Mouse (Mus musculus) kidney, embryonic 16.5 days (tissue): ENCODE data around the gene Commd2. TPM values are rescaled to one million over a fixed set of nuclear protein-coding genes. Genes with fewer than 3 reads are reported as not detected.
A peak's percentile ranks its signal among the peaks of the same experiment; 100 is the strongest.

Experiments
- ATAC-seq: fragments of 200-750 bp; cut with Nextera tagmentation; 2 replicates; pipeline ENCODE4 v1.8.0; 2017; ENCODE audit warnings: moderate TSS enrichment; ENCODE audit not compliant: low FRiP score, low TSS enrichment
- H3K27ac ChIP-seq: fragments of 300-500 bp; sonication (generic); 2 replicates; pipeline ENCODE4 v1.5.1; 2014; ENCODE audit warnings: low read length
- H3K27me3 ChIP-seq: fragments of 300-500 bp; sonication (generic); 2 replicates; pipeline ENCODE4 v1.6.1; 2014; ENCODE audit warnings: low read length, control low read depth, mixed read lengths; ENCODE audit not compliant: insufficient read depth
- H3K36me3 ChIP-seq: fragments of 300-500 bp; sonication (generic); 2 replicates; pipeline ENCODE4 v1.6.1; 2014; ENCODE audit warnings: low read length, control low read depth, mixed read lengths; ENCODE audit not compliant: insufficient read depth
- H3K4me1 ChIP-seq: fragments of 300-500 bp; sonication (generic); 2 replicates; pipeline ENCODE4 v1.6.1; 2014; ENCODE audit warnings: low read length, control low read depth, mixed read lengths; ENCODE audit not compliant: insufficient read depth
- H3K4me2 ChIP-seq: fragments of 300-500 bp; sonication (generic); replicated peaks from 2 replicates; pipeline ENCODE4 v1.6.1; 2014; ENCODE audit warnings: low read depth, low read length
- H3K4me3 ChIP-seq: fragments of 300-500 bp; sonication (generic); 2 replicates; pipeline ENCODE4 v1.5.1; 2014; ENCODE audit warnings: mild to moderate bottlenecking, low read length
- H3K9ac ChIP-seq: fragments of 300-500 bp; sonication (generic); replicated peaks from 2 replicates; pipeline ENCODE4 v1.6.1; 2014; ENCODE audit warnings: low read length
- H3K9me3 ChIP-seq: fragments of 300-500 bp; sonication (generic); 2 replicates; pipeline ENCODE4 v1.6.1; 2016; ENCODE audit warnings: low read length, control low read depth
- WGBS: fragments of 180-500 bp; shearing (Covaris S2); extraction: QIAGEN DNeasy Blood & Tissue Kit; methylation state at CpG from one replicate; pipeline ENCODE4 v1.1.7; 2014; 5-methylcytosine and 5-hydroxymethylcytosine counted together
- polyA plus RNA-seq: library from polyadenylated mRNA; unstranded; fragments of >200 nt; fragmentation: Nextera tagmentation; extraction: Ambion mirVana; gene quantifications from 2 replicates; pipeline ENCODE4 v1.2.1, GENCODE M21; 2015

The Commd2 gene
- polyA plus RNA-seq, 1 experiment from 2014 or later, result 64.9 TPM

DNA sequence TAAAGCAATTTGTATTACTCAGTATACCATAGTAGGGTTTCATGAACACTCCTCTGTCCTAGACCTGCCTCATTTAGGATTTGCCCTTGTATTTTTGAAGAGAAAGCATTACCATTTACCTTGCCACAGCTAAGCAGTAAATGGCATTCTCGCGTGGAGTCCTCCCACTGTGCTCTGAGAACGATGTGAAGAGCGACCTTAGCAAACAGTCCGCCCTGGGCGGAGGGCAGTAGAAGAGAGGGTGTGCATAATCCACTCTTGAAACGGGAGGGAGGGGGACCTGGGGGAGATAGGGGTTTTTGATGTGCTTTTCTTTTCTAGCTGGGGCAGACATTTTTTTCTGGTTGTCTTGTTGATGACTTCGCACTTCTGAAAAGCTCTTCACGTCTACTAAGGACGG lies 13.2 kb upstream of the Commd2 start:
- H3K9ac ChIP-seq, result no peak overlapping the region
- H3K27me3 ChIP-seq, result no peaks in the 10 kb centered on the region
- 67% methylated on average over 10 of the region's 10 CpGs for WGBS
- H3K9me3 ChIP-seq, result no peaks in the 10 kb centered on the region
- no peak for ATAC-seq
- H3K4me2 ChIP-seq, result no peak overlapping the region
- H3K36me3 ChIP-seq, result no peaks in the 10 kb centered on the region
- H3K27ac ChIP-seq, result no peak overlapping the region
- 0 out of 2 replicates have a peak, but pooled peaks cover 3% of the 10 kb centered on the region for H3K4me1 ChIP-seq
- H3K4me3 ChIP-seq, result no peak overlapping the region

DNA sequence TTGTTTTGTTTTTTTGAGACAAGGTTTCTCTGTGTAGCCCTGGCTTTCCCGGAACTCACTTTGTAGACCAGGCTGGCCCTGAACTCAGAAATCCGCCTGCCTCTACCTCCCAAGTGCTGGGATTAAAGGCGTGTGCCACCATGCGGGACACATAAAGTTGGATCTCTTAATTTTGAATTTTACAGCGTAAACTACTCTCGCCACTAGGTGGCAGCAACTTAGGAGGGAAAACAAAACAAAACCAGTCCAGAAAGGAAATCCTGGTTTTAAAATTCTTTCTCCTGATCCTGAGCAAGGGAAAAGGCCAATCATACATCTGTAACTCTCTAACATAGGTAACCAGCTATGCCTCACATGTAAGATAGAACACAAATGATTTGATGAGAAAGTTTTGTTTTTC lies 12.2 kb upstream of the Commd2 start:
- 0 out of 2 replicates have a peak, but pooled peaks cover 3% of the 10 kb centered on the region for H3K4me1 ChIP-seq
- WGBS, result 21% methylated on average over 6 of the region's 6 CpGs
- no peak for ATAC-seq
- H3K27me3 ChIP-seq, result no peaks in the 10 kb centered on the region
- no peak overlapping the region for H3K27ac ChIP-seq
- no peaks in the 10 kb centered on the region for H3K9me3 ChIP-seq
- no peaks in the 10 kb centered on the region for H3K36me3 ChIP-seq
- no peak overlapping the region for H3K4me3 ChIP-seq
- no peak overlapping the region for H3K4me2 ChIP-seq
- no peak overlapping the region for H3K9ac ChIP-seq

DNA sequence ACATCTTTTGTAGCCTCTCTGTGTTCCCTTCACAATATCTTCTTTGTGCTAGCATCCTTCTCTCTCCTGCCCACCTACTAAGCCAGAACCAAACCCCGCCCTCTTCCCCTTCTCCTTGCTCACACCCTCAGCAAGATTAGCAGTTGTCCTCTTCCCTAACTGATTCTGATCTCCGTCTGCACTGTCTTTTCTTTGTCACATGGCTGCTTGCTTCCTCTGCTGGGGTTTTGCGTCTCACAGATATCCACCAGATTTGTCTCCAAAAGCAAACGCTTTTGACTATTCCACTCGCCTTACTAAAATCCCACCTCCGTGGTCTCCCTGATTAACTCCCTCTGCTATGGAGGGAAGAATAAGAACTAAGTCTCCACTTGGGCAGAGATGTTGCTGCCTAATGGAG lies 7.1 kb upstream of the Commd2 start:
- Histone ChIP-seq H3K27me3 (no peaks in the 10 kb centered on the region), H3K9ac (no peak overlapping the region), H3K9me3 (no peaks in the 10 kb centered on the region), H3K27ac (no peak overlapping the region), H3K4me3 (no peak overlapping the region), H3K4me2 (no peak overlapping the region), H3K4me1 (no peaks in the 10 kb centered on the region), H3K36me3 (no peaks in the 10 kb centered on the region)
- 76% methylated on average over 6 of the region's 6 CpGs for WGBS
- no peak for ATAC-seq

DNA sequence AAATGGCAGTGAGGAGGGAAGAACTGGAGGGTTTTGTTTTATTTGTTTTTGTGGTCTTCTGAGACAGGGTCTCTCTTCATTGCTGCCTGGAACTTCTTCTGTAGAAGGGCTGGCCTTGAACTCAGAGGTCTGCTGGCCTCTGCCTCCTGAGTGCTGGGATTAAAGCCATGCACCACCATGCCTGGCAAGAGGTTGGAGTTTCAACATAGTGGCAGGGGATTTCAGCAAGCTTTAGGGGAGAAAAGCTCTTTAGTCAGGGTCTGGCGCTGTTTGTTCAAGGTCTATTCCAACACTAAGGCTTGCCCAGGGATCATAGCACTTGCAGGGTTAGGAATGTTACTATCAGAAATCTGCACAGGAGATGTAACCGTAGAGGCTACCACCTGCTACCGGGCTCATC lies 2.1 kb upstream of the Commd2 start:
- H3K4me1 ChIP-seq, result peaks cover 6% of the 10 kb centered on the region; the same call in 1 of the 2 replicates
- ATAC-seq, result no peak
- H3K27ac ChIP-seq, result no peak overlapping the region
- no peaks in the 10 kb centered on the region for H3K9me3 ChIP-seq
- no peak overlapping the region for H3K9ac ChIP-seq
- 85% methylated on average over 3 of the region's 3 CpGs for WGBS
- no peaks in the 10 kb centered on the region for H3K27me3 ChIP-seq
- H3K36me3 ChIP-seq, result 0 out of 2 replicates have a peak, but pooled peaks cover 4% of the 10 kb centered on the region
- no peak overlapping the region for H3K4me3 ChIP-seq
- H3K4me2 ChIP-seq, result no peak overlapping the region

- Histone ChIP-seq H3K4me3 (no peak overlapping the region), H3K36me3 (0 out of 2 replicates have a peak, but pooled peaks cover 4% of the 10 kb centered on the region), H3K9ac (no peak overlapping the region), H3K4me2 (no peak overlapping the region), H3K9me3 (no peaks in the 10 kb centered on the region), H3K4me1 (peaks cover 6% of the 10 kb centered on the region; the same call in 1 of the 2 replicates), H3K27me3 (no peaks in the 10 kb centered on the region), H3K27ac (no peak overlapping the region)
- no peak for ATAC-seq
- WGBS, result 86% methylated on average over 3 of the region's 3 CpGs
Measured at GRCm38 (mm10) chr3:57652485-57652884, 970 bp upstream of the Commd2 start.

GRCm38 (mm10) chr3:57651865-57652259 lies 347 bp upstream of the Commd2 start:
- ATAC-seq, result peak; percentile 17; the same call in 1 of the 2 replicates
- peak overlapping the region; percentile 86 for H3K9ac ChIP-seq
- WGBS, result 66% methylated on average over 3 of the region's 3 CpGs

GRCm38 (mm10) chr3:57643191-57643590 lies 8.3 kb downstream of the Commd2 start:
- Histone ChIP-seq H3K4me3 (no peak overlapping the region), H3K9me3 (no peaks in the 10 kb centered on the region), H3K36me3 (peaks cover 20% of the 10 kb centered on the region; the same call in 1 of the 2 replicates), H3K4me1 (no peaks in the 10 kb centered on the region), H3K27me3 (no peaks in the 10 kb centered on the region), H3K27ac (no peak overlapping the region), H3K9ac (no peak overlapping the region), H3K4me2 (no peak overlapping the region)
- no peak for ATAC-seq
- WGBS, result 94% methylated on average over 6 of the region's 6 CpGs

More at GRCm38 (mm10) chr3:57651865-57652259, 347 bp upstream of the Commd2 start:
- H3K4me1 ChIP-seq, result peaks cover 6% of the 10 kb centered on the region; the same call in 1 of the 2 replicates
- peak overlapping the region; percentile 88 for H3K4me3 ChIP-seq
- H3K9me3 ChIP-seq, result no peaks in the 10 kb centered on the region
- H3K27ac ChIP-seq, result no peak overlapping the region
- H3K4me2 ChIP-seq, result peak overlapping the region; percentile 76
- no peaks in the 10 kb centered on the region for H3K27me3 ChIP-seq
- 0 out of 2 replicates have a peak, but pooled peaks cover 4% of the 10 kb centered on the region for H3K36me3 ChIP-seq

DNA sequence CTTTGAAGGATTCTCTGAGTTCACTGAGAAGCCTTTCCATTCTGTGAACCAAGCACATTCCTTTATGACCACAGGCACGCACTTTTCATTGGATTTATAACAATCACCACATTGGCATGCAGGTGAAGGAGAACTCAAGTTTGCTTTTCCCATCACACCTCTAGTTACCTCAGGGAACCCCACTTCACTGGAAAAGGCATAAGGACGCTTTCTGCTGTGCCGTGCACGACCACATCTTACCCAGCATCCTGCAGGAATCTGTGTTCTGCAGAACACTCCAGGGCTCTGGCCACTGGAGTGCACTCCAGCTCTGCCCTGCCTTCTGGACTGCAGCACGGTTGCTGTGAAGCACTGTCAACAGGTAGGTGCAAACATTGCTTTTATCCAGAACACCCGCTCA lies 13.9 kb downstream of the Commd2 start:
- Histone ChIP-seq H3K27me3 (no peaks in the 10 kb centered on the region), H3K27ac (no peak overlapping the region), H3K4me1 (no peaks in the 10 kb centered on the region), H3K4me3 (no peak overlapping the region), H3K9me3 (no peaks in the 10 kb centered on the region), H3K36me3 (0 out of 2 replicates have a peak, but pooled peaks cover 2% of the 10 kb centered on the region), H3K4me2 (no peak overlapping the region), H3K9ac (no peak overlapping the region)
- WGBS, result 70% methylated on average over 6 of the region's 6 CpGs
- no peak for ATAC-seq

GRCm38 (mm10) chr3:57634763-57635487 lies 16.6 kb downstream of the Commd2 start:
- 74% methylated on average over 3 of the region's 3 CpGs for WGBS
- Histone ChIP-seq H3K4me2 (no peak overlapping the region), H3K27me3 (no peaks in the 10 kb centered on the region), H3K9me3 (no peaks in the 10 kb centered on the region), H3K9ac (no peak overlapping the region), H3K4me1 (no peaks in the 10 kb centered on the region), H3K4me3 (no peak overlapping the region), H3K27ac (no peak overlapping the region), H3K36me3 (no peaks in the 10 kb centered on the region)
- no peak for ATAC-seq

- Histone ChIP-seq H3K27ac (no peak overlapping the region), H3K27me3 (no peaks in the 10 kb centered on the region)
Measured at GRCm38 (mm10) chr3:57626954-57627513, 24.5 kb downstream of the Commd2 start.

More at GRCm38 (mm10) chr3:57626954-57627513, 24.5 kb downstream of the Commd2 start:
- H3K9me3 ChIP-seq, result no peaks in the 10 kb centered on the region
- 75% methylated on average over 10 of the region's 11 CpGs for WGBS
- no peaks in the 10 kb centered on the region for H3K36me3 ChIP-seq
- no peaks in the 10 kb centered on the region for H3K4me1 ChIP-seq
- H3K9ac ChIP-seq, result no peak overlapping the region
- no peak for ATAC-seq
- no peak overlapping the region for H3K4me3 ChIP-seq
- no peak overlapping the region for H3K4me2 ChIP-seq
